Mouse (Mus musculus): Measurements from ENCODE around the gene Cad.
A peak's percentile ranks its signal among the peaks of the same experiment; 100 is the strongest.

Gene Cad

GRCm38 (mm10) chr5:31108000-31108490 lies 53.5 kb downstream of the Cad start, which contains the start of gene Slc30a3:
Gene Slc30a3, minus strand, starts transcription at chr5:31108237.
- no peak for TF ChIP-seq POU5F1 (IDR thresholded peaks at IDR 0.05; ENCODE audit: borderline replicate concordance, low read length)
- no peak for TF ChIP-seq NANOG (IDR thresholded peaks at IDR 0.05; ENCODE audit: borderline replicate concordance, low read length)
- no peak for TF ChIP-seq CTCF (conservative IDR thresholded peaks at IDR 0.05; ENCODE audit: low read length)
- no peaks in the 10 kb centered on the region for H3K36me3 ChIP-seq (ENCODE audit: insufficient read depth, low read length)
- H3K9me3 ChIP-seq (ENCODE audit: low read length) = no peaks in the 10 kb centered on the region
- H3K4me1 ChIP-seq (replicated peaks; ENCODE audit: low read depth, low read length) = no peaks in the 10 kb centered on the region
- H3K4me3 ChIP-seq (replicated peaks; ENCODE audit: low read length) = no peak within 1 kb of the TSS
- peaks cover 18% of the 10 kb centered on the region; the same call in 1 of the 2 replicates for H3K27me3 ChIP-seq (ENCODE audit: insufficient read depth, low read length)

GRCm38 (mm10) chr5:31110781-31111180 lies 56.2 kb downstream of the Cad start:
- no peak for TF ChIP-seq POU5F1 (IDR thresholded peaks at IDR 0.05; ENCODE audit: borderline replicate concordance, low read length)
- peak; percentile 65 for TF ChIP-seq CTCF (conservative IDR thresholded peaks at IDR 0.05; ENCODE audit: low read length)
- TF ChIP-seq NANOG (IDR thresholded peaks at IDR 0.05; ENCODE audit: borderline replicate concordance, low read length) = no peak

GRCm38 (mm10) chr5:31116354-31116753 lies 61.8 kb downstream of the Cad start, which contains the start of gene Trim54:
Gene Trim54, plus strand, starts transcription at chr5:31116712.
- Histone ChIP-seq H3K9me3 (ENCODE audit: low read length) (peaks cover 3% of the 10 kb centered on the region; the same call in 1 of the 2 replicates), H3K4me3 (replicated peaks; ENCODE audit: low read length) (peak within 1 kb of the TSS; percentile 69), H3K4me1 (replicated peaks; ENCODE audit: low read depth, low read length) (peaks cover 27% of the 10 kb centered on the region), H3K36me3 (ENCODE audit: insufficient read depth, low read length) (no peaks in the 10 kb centered on the region), H3K27me3 (ENCODE audit: insufficient read depth, low read length) (0 out of 2 replicates have a peak, but pooled peaks cover 5% of the 10 kb centered on the region)
- TF ChIP-seq CTCF (conservative IDR thresholded peaks at IDR 0.05; ENCODE audit: low read length) (no peak), NANOG (IDR thresholded peaks at IDR 0.05; ENCODE audit: borderline replicate concordance, low read length) (no peak), POU5F1 (IDR thresholded peaks at IDR 0.05; ENCODE audit: borderline replicate concordance, low read length) (no peak)

More at GRCm38 (mm10) chr5:31110781-31111180, 56.2 kb downstream of the Cad start:
- Histone ChIP-seq H3K4me1 (replicated peaks; ENCODE audit: low read depth, low read length) (no peaks in the 10 kb centered on the region), H3K36me3 (ENCODE audit: insufficient read depth, low read length) (no peaks in the 10 kb centered on the region), H3K9me3 (ENCODE audit: low read length) (peaks cover 3% of the 10 kb centered on the region; the same call in 1 of the 2 replicates), H3K4me3 (replicated peaks; ENCODE audit: low read length) (no peak overlapping the region), H3K27me3 (ENCODE audit: insufficient read depth, low read length) (peaks cover 14% of the 10 kb centered on the region; the same call in 1 of the 2 replicates)

- H3K9me3 ChIP-seq (ENCODE audit: low read length) = peaks cover 3% of the 10 kb centered on the region; the same call in 1 of the 2 replicates
Observed at GRCm38 (mm10) chr5:31116912-31117311, 62.3 kb downstream of the Cad start.

GRCm38 (mm10) chr5:31121111-31121510 lies 66.5 kb downstream of the Cad start:
- Histone ChIP-seq H3K27me3 (ENCODE audit: insufficient read depth, low read length) (0 out of 2 replicates have a peak, but pooled peaks cover 5% of the 10 kb centered on the region), H3K4me3 (replicated peaks; ENCODE audit: low read length) (no peak overlapping the region), H3K4me1 (replicated peaks; ENCODE audit: low read depth, low read length) (peaks cover 35% of the 10 kb centered on the region), H3K36me3 (ENCODE audit: insufficient read depth, low read length) (no peaks in the 10 kb centered on the region), H3K9me3 (ENCODE audit: low read length) (no peaks in the 10 kb centered on the region)
- TF ChIP-seq NANOG (IDR thresholded peaks at IDR 0.05; ENCODE audit: borderline replicate concordance, low read length) = no peak
- TF ChIP-seq POU5F1 (IDR thresholded peaks at IDR 0.05; ENCODE audit: borderline replicate concordance, low read length) = no peak
- TF ChIP-seq CTCF (conservative IDR thresholded peaks at IDR 0.05; ENCODE audit: low read length) = no peak

More at GRCm38 (mm10) chr5:31116912-31117311, 62.3 kb downstream of the Cad start:
- Histone ChIP-seq H3K36me3 (ENCODE audit: insufficient read depth, low read length) (no peaks in the 10 kb centered on the region), H3K27me3 (ENCODE audit: insufficient read depth, low read length) (0 out of 2 replicates have a peak, but pooled peaks cover 5% of the 10 kb centered on the region), H3K4me3 (replicated peaks; ENCODE audit: low read length) (peak overlapping the region; percentile 69), H3K4me1 (replicated peaks; ENCODE audit: low read depth, low read length) (peaks cover 27% of the 10 kb centered on the region)
- TF ChIP-seq POU5F1 (IDR thresholded peaks at IDR 0.05; ENCODE audit: borderline replicate concordance, low read length) (no peak), CTCF (conservative IDR thresholded peaks at IDR 0.05; ENCODE audit: low read length) (no peak), NANOG (IDR thresholded peaks at IDR 0.05; ENCODE audit: borderline replicate concordance, low read length) (no peak)

GRCm38 (mm10) chr5:31123481-31123880 lies 68.9 kb downstream of the Cad start:
- TF ChIP-seq POU5F1 (IDR thresholded peaks at IDR 0.05; ENCODE audit: borderline replicate concordance, low read length) (no peak), NANOG (IDR thresholded peaks at IDR 0.05; ENCODE audit: borderline replicate concordance, low read length) (no peak), CTCF (conservative IDR thresholded peaks at IDR 0.05; ENCODE audit: low read length) (no peak)
- H3K4me3 ChIP-seq (replicated peaks; ENCODE audit: low read length) = no peak overlapping the region
- H3K27me3 ChIP-seq (ENCODE audit: insufficient read depth, low read length) = peaks cover under 1% of the 10 kb centered on the region; the same call in 1 of the 2 replicates
- no peaks in the 10 kb centered on the region for H3K36me3 ChIP-seq (ENCODE audit: insufficient read depth, low read length)
- no peaks in the 10 kb centered on the region for H3K9me3 ChIP-seq (ENCODE audit: low read length)
- H3K4me1 ChIP-seq (replicated peaks; ENCODE audit: low read depth, low read length) = peaks cover 17% of the 10 kb centered on the region

GRCm38 (mm10) chr5:31126050-31126449 lies 71.5 kb downstream of the Cad start:
- Histone ChIP-seq H3K9me3 (ENCODE audit: low read length) (no peaks in the 10 kb centered on the region), H3K27me3 (ENCODE audit: insufficient read depth, low read length) (peaks cover 13% of the 10 kb centered on the region), H3K36me3 (ENCODE audit: insufficient read depth, low read length) (no peaks in the 10 kb centered on the region), H3K4me3 (replicated peaks; ENCODE audit: low read length) (no peak overlapping the region), H3K4me1 (replicated peaks; ENCODE audit: low read depth, low read length) (peaks cover 9% of the 10 kb centered on the region)
- TF ChIP-seq POU5F1 (IDR thresholded peaks at IDR 0.05; ENCODE audit: borderline replicate concordance, low read length) = no peak
- TF ChIP-seq CTCF (conservative IDR thresholded peaks at IDR 0.05; ENCODE audit: low read length) = peak; percentile 83

Measured in E14TG2a.4 (cell line).